Mouse (Mus musculus) urinary bladder, postnatal 25 days (tissue): Measurements from ENCODE around the gene Pi4k2b.
"Not testable (repeated sequence)": the region's sequence is repeated elsewhere in the genome, so short reads cannot be mapped to it uniquely, and the experiment has no call there.

Experiments
- DNase-seq: peaks from one replicate; pipeline ENCODE4 v3.0.0; 2022; ENCODE audit warnings: low spot score

Pi4k2b gene

GRCm38 (mm10) chr5:52776466-52777354, 35.3 kb downstream of the Pi4k2b start:
- not testable (repeated sequence) for DNase-seq

DNA sequence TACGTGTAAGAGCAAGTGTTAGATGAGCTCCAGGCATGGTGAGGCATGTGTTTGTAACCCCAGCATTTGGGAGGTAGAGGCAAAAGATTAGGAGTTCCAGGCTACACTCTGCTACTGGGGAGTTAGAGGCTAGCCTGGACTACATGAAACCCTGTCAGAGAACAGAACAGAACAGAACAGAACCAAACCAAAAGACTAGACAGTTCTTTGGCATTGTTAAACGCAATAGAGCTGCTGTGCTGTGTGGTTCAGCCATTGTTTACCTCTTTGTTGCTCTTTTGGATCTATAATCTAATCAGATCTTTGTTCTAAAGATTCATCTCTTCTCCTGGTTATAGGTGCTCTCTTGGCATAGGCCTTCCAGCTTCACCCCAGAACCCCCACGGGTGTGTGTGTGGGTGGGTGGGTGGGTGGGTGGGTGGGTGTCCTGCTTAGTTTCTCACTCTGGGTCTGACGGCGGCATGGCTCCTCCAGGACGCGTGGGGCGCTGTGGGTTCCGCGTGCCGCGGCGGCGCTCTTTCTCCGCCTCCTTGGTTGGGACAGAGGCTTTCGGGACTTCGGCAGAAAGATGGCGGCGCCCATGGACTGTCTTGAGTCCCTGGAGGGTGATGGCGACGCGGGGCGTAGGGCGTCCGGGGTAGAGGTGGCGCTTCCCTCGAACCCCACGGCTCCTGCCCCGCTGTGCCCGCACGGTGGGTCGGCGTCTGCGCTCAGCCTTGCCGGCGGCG, 41.3 kb downstream of the Pi4k2b start:
- DNase-seq, result peak; percentile 76

DNA sequence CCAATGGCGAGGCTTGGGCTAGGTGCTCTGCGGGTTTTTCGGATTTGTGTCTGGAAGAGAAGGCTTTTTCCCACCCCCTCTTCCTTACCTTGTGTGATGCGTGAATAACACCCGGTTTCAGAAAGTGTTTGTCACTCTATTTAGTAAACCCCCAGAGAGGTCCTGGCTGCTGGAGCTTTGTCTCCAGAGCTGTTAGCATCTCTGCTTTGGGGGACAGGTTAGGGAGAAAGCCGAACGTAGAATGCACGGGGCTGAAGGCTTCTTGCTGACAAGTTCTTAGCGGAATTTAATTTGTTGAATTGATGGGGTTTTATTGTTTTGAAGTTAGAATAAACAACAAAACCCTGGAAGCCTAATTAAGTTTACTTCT, 41.9 kb downstream of the Pi4k2b start:
- no peak for DNase-seq

- no peak for DNase-seq
These were observed 42.6 kb downstream of the Pi4k2b start for GRCm38 (mm10) chr5:52783957-52784356.

DNA sequence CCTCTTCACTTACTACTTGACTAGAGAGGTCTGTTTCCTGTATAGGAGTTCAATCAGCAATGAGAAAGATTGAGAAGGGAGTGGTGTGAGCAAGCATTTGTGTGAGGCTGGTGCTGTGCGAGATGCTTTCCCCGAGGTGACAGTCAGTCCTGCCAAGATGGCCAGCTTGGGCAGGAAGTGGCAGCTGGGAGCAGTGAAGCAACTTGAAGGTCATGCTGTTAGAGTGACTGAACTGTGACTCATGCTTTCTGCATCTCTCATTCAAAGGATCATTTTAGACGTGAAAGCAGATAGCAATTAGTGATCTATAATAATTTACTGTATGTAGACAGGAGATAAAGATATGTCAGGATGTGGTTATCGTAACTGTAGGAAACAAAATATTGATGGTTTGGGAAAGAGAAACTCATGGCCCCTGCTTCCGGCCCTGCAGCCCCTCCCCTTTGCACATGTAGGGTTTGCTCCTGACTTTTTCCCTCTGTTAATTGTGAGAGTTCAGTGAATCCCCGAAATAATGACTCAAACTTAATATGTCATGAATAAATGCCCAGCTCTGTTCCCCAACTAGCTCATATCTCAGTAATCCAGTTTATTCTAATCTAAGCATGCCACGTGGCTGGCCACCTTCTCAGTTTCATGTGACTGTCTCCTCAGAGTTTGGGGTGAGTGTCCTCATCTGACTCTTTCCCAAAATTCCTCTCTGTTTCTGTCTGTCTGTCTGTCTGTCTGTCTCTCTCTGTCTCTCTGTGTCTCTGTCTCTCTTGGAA, 45.4 kb downstream of the Pi4k2b start:
- DNase-seq, result no peak

- DNase-seq, result no peak
These were observed 51.9 kb downstream of the Pi4k2b start for GRCm38 (mm10) chr5:52793230-52793629.

DNA sequence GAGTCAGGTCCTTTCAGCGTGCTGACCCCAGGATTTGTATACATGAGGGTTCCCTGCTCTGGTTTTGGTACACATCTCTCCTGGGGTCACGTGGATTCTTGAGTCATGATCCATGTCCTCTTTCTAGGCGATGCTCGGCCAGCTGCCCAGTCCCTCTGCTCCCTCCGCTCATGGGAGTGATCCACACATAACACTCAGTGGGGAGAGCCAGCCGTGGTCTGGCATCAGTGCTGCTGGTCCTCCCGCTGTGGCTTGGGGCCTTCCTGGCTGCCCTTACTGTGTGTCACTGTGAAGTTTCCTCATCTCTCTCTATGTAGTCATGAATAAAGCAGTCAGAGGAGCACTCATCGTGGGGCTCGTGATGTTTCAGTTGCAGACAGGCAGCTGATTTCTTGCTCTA, 52.7 kb downstream of the Pi4k2b start:
- no peak for DNase-seq

- no peak for DNase-seq
These were observed 58.1 kb downstream of the Pi4k2b start for GRCm38 (mm10) chr5:52799274-52799985.

DNA sequence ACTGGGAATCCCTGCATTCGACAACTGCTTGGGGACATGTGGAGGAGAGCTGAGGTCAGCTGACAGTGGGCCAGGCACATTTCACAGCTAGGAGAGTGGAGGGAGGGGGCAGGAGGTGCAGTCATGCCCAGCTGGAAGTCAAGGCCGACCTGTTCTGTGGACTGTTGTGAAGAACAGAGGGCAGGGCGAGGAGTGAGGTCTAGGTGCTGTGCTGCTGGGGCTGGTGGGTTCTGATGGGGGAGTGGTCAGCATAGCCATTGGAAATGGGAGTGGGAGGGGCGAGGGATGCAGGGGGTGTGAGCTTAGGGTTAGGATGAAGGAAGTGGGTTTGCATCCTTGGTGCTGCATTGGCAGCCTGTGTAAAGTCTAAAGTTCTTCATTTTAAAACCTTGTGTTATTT, 64.4 kb downstream of the Pi4k2b start:
- no peak for DNase-seq

DNA sequence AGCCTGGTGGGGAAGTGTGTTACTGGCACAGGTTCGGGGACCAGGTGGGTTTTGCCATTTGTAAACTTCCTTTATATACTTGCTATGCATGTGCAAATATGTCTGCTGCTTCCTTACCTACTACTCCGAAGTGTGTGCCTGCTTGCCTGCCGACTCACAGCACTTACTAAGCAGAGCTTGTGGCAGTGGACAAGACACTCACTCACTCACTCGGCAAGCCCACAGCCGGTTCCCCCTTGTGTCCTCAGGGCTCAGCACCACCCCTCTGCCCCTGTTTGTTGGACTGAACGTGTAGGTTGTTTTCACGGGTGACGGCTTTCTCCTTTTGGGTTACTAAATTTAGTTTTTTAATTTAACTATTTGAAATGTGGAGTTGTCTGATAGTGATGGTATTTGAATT, 65.0 kb downstream of the Pi4k2b start:
- DNase-seq, result no peak

GRCm38 (mm10) chr5:52807030-52807429, 65.7 kb downstream of the Pi4k2b start:
- DNase-seq, result no peak

- no peak for DNase-seq
These were observed 69.1 kb downstream of the Pi4k2b start for GRCm38 (mm10) chr5:52810446-52810845.

GRCm38 (mm10) chr5:52811056-52811455, 69.7 kb downstream of the Pi4k2b start:
- no peak for DNase-seq

DNA sequence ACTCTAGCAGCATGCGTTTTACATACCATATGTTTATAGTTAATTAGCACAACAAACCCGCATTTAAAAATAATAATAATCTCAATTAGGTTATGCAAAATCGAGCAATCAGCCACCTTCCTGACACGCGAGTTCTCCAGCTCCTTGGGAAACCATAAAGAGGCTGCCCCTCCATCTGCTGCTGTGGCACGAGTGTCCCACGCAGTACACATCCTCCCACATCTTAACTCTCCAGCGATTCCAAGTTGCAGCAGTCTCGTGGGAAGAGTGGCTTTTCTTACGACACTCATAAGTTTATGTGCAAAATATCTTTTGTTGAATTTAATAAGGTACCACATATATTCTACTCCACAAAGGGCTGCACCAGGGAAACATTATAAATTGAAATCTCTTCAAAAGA, 71.1 kb downstream of the Pi4k2b start:
- DNase-seq, result no peak

DNA sequence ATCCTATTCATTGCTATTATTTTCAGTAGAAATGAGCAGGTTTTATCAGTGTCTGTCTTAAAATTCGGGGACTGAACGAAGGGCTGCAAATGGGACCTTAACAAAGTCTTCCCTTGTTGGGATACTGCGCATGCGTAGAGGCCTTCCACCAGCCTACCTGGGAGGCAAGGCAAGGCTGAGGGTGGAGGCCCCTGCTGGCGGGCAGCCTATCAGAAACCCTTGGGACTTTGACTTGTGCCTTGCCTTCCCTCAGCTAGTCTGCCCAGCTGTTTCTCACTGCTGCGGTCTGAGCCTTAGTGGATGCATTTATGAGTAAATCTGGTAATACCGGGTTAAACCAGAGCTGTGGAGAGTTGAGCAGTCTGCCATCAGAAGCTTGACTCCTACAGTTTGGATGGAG, 71.9 kb downstream of the Pi4k2b start:
- DNase-seq, result no peak

GRCm38 (mm10) chr5:52818676-52819075, 77.3 kb downstream of the Pi4k2b start:
- DNase-seq, result no peak
